Mouse (Mus musculus): ENCODE results near the gene Gm17387. TPM values are rescaled to one million over a fixed set of nuclear protein-coding genes. Genes with fewer than 3 reads are reported as not detected.

Gm17387 gene
- polyA plus RNA-seq, 1 experiment from 2014 or later = not detected

DNA sequence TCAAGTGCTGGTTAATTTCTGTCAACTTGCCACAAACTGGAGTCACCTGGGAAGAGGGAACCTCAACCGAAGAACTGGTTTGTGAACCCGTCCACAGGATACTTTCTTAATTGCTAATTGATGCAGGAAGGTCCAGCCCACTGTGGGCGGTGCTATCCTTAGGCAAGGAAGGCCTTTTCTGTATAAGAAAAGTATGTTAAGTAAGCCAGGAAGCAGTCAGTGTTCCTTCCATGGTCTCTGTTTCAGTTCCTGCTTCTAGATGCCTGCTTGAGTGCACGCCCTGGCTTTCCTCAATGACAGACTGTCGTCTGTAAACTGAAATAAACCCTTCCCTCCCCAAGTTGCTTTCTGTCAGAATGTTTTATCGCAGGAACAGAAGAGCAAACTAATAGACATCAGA is 28.0 kb downstream of the Gm17387 start:
- no peak overlapping the region for H3K9ac ChIP-seq
- WGBS = 83% methylated on average over 6 of the region's 6 CpGs
- ATAC-seq (ENCODE audit: borderline replicate concordance, extremely low read depth, low FRiP score, low TSS enrichment) = no peak

DNA sequence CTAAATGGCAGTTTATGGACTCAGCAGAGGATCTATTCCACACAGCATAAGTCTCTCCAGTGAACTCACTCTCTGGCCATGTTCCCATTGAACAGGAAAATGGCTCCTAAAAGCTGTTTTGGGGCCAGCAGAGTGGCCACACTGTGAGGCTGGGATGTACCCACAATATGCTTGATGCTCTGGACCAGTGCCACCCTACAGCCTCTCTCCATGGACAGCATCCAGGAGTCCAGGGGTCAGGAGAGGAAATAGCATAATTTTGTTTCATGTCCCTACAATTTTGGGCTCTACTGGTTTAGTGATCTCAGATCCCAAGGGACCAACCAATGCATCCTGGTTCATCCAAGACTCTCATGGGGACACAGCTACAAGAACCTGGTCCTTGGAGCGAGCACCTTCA is 28.6 kb downstream of the Gm17387 start:
- peaks cover 17% of the 10 kb centered on the region; the same call in 1 of the 2 replicates for H3K4me1 ChIP-seq
- no peak overlapping the region for H3K9ac ChIP-seq
- H3K27ac ChIP-seq = no peak overlapping the region
- no peak overlapping the region for H3K4me3 ChIP-seq
- no peak overlapping the region for H3K4me2 ChIP-seq
- H3K36me3 ChIP-seq = no peaks in the 10 kb centered on the region
- 91% methylated on average over 1 of the region's 1 CpGs for WGBS
- ATAC-seq (ENCODE audit: borderline replicate concordance, extremely low read depth, low FRiP score, low TSS enrichment) = no peak
- peaks cover 21% of the 10 kb centered on the region for H3K27me3 ChIP-seq
- H3K9me3 ChIP-seq = no peaks in the 10 kb centered on the region

More for the DNA sequence above, 28.0 kb downstream of the Gm17387 start:
- H3K9me3 ChIP-seq = no peaks in the 10 kb centered on the region
- peaks cover 17% of the 10 kb centered on the region; the same call in 1 of the 2 replicates for H3K4me1 ChIP-seq
- H3K36me3 ChIP-seq = no peaks in the 10 kb centered on the region
- H3K4me3 ChIP-seq = no peak overlapping the region
- H3K27me3 ChIP-seq = peaks cover 19% of the 10 kb centered on the region
- no peak overlapping the region for H3K4me2 ChIP-seq
- no peak overlapping the region for H3K27ac ChIP-seq

DNA sequence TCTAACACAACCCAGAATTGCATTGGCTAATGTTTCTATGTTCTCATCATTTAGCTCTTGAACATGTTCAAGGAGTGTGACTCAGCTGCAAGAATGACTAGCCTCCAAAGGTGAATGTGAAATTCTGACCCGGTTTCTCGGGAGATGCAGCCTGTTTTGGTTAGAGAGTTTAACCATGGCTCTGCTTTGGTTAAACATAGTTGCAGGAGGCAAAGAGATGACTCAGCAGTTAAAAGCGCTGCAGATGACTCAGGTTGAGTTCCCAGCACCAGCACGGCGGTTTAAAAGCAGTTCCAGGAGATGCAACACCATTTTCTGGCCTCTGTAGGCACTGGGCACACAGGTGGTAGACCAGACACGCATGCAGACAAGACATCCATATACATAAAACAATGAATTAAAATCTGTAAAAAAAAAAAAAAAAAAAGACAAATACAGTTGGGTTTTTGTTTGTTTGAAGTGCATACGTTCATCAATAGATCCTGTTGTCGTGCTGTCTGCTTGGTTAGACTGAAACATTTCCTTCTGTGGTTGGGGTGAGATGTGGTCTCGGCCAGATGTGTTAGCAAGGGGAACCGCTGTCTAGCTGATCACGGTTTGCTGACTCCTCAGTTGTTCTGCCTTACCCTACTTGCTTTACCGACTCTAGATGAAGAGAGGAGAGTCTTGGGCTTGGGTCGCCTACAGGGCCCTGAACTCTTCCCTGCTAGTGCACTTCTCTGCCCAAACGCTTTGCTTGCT is 29.8 kb downstream of the Gm17387 start:
- Histone ChIP-seq H3K9ac (no peak overlapping the region), H3K4me1 (peaks cover 17% of the 10 kb centered on the region; the same call in 1 of the 2 replicates), H3K27ac (no peak overlapping the region), H3K4me3 (no peak overlapping the region), H3K27me3 (peaks cover 21% of the 10 kb centered on the region), H3K36me3 (no peaks in the 10 kb centered on the region), H3K9me3 (no peaks in the 10 kb centered on the region), H3K4me2 (no peak overlapping the region)
- 86% methylated on average over 14 of the region's 14 CpGs for WGBS
- ATAC-seq (ENCODE audit: borderline replicate concordance, extremely low read depth, low FRiP score, low TSS enrichment) = no peak

DNA sequence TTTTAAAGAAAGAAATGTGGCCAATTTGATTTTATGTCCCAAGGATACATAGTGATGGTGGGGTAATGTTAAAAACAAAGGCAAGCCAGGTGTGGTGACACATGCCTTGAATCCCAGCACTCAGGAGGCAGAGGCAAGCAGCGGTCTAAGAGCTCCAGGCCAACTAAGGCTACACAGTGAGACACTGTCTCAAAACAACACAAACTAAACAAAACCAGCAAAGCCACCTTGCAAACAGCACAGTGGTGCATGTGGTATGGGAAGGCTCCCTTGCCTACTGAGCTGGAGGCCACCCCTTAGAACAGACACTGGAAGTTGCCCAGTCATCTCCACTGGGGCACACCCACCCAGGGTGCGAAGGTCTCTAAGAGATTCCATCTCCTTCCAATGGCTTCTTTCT is 31.0 kb downstream of the Gm17387 start:
- H3K4me3 ChIP-seq = peak overlapping the region; percentile 60

DNA sequence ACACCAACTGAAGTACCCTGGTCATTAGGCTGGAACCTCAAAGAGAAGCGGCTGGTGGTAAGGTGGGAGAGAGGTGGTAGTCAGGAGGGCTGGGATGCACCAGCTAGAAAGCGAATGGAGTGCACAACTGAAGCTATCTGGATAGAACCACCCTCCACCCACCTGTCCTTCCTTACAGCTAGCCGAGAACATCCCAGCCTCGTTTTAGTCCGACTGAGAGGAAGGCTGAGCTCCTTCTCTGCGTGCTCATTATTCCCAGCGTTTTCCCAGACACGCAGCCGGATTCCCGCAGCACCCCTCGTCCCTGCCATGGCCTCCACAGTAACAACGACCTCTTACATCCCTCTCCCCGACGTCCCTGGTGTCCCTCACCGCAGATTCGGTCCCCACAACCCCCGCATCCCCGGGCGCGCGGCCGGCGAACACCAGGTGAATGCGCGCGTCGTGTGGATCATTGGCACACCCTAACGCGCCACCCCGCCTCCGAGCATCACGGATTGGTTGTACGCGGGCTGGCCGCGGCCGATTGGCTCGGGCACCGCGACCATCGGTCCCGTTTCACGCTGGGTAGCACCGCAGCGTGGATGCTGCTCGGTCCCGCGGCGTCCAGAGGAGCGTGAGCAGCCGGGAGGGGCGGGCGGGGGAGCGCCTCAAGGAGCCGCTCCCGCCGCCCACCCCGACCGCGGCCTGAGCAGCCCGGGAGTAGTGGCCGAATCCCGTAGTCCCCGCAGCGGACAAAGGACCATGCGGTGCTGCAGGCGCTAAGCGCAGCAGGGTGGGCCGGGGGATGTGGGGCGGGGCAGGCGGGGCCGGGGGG is 31.7 kb downstream of the Gm17387 start, which contains the start of gene B4galnt4:
TSS of gene B4galnt4 (plus strand) at position 679 of the 817 bp plus-strand sequence.
- peaks cover 3% of the 10 kb centered on the region; the same call in 1 of the 2 replicates for H3K36me3 ChIP-seq
- peaks cover 17% of the 10 kb centered on the region; the same call in 1 of the 2 replicates for H3K4me1 ChIP-seq
- peak within 1 kb of the TSS; percentile 51 for H3K9ac ChIP-seq
- peaks cover 21% of the 10 kb centered on the region for H3K27me3 ChIP-seq
- 1% methylated on average over 69 of the region's 72 CpGs for WGBS
- H3K4me2 ChIP-seq = peak within 1 kb of the TSS; percentile 96
- H3K9me3 ChIP-seq = no peaks in the 10 kb centered on the region
- peak within 1 kb of the TSS; percentile 60 for H3K4me3 ChIP-seq
- no peak within 1 kb of the TSS for H3K27ac ChIP-seq
- ATAC-seq (ENCODE audit: borderline replicate concordance, extremely low read depth, low FRiP score, low TSS enrichment) = peak; percentile 89

More for the DNA sequence above, 31.0 kb downstream of the Gm17387 start:
- no peak for ATAC-seq (ENCODE audit: borderline replicate concordance, extremely low read depth, low FRiP score, low TSS enrichment)
- Histone ChIP-seq H3K9me3 (no peaks in the 10 kb centered on the region), H3K4me1 (peaks cover 17% of the 10 kb centered on the region; the same call in 1 of the 2 replicates), H3K36me3 (peaks cover 2% of the 10 kb centered on the region; the same call in 1 of the 2 replicates), H3K4me2 (peak overlapping the region; percentile 96), H3K9ac (no peak overlapping the region), H3K27ac (no peak overlapping the region), H3K27me3 (peaks cover 21% of the 10 kb centered on the region)
- WGBS = 67% methylated on average over 2 of the region's 2 CpGs

DNA sequence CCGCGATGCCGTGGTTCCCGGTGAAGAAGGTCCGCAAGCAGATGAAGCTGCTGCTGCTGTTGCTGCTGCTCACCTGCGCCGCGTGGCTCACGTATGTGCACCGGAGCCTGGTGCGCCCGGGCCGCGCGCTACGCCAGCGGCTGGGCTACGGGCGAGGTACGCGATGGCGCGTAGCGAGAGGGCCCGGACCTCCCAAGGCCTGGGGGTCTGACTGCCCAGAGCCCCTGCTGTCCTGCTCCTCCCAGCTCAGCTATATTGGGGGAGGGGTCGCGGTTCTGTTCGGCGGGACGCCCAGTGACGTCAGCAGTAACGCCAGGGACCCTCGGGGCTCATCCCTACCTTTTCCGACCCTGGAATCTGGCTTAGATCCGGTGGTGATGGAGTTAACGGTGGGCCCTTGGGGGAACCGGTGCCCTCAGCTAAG is 32.4 kb downstream of the Gm17387 start:
- under 1% methylated on average over 29 of the region's 37 CpGs for WGBS
- H3K27me3 ChIP-seq = peaks cover 21% of the 10 kb centered on the region
- peak overlapping the region; percentile 60 for H3K4me3 ChIP-seq
- peak overlapping the region; percentile 96 for H3K4me2 ChIP-seq
- H3K4me1 ChIP-seq = peaks cover 17% of the 10 kb centered on the region; the same call in 1 of the 2 replicates
- peaks cover 3% of the 10 kb centered on the region; the same call in 1 of the 2 replicates for H3K36me3 ChIP-seq
- H3K9me3 ChIP-seq = no peaks in the 10 kb centered on the region
- ATAC-seq (ENCODE audit: borderline replicate concordance, extremely low read depth, low FRiP score, low TSS enrichment) = peak; percentile 48; the same call in 1 of the 2 replicates
- H3K27ac ChIP-seq = no peak overlapping the region
- H3K9ac ChIP-seq = peak overlapping the region; percentile 51

DNA sequence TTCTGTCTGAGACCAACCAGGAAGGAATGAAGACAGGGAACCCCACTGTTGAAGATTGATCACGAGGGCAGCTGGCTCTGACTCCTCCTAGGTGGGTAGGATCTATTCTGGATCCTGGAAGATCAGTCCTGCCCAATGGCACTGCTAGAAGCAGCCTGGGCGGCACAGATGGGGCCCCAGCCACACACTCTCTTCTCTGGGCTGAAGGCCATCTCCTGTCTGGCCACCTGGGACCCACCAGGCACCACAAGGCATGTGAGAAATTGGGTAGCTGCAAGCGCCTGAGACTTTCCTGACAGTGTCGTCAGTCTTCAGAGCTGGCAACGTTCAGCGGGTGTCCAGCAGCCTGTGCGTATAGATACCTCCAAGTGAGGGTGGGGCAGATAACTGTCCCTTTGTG is 33.6 kb downstream of the Gm17387 start:
- Histone ChIP-seq H3K36me3 (peaks cover 3% of the 10 kb centered on the region; the same call in 1 of the 2 replicates), H3K9ac (no peak overlapping the region), H3K4me3 (no peak overlapping the region), H3K9me3 (no peaks in the 10 kb centered on the region), H3K27me3 (peaks cover 21% of the 10 kb centered on the region), H3K4me2 (no peak overlapping the region), H3K4me1 (peaks cover 17% of the 10 kb centered on the region; the same call in 1 of the 2 replicates), H3K27ac (no peak overlapping the region)
- WGBS = 72% methylated on average over 7 of the region's 7 CpGs
- no peak for ATAC-seq (ENCODE audit: borderline replicate concordance, extremely low read depth, low FRiP score, low TSS enrichment)

DNA sequence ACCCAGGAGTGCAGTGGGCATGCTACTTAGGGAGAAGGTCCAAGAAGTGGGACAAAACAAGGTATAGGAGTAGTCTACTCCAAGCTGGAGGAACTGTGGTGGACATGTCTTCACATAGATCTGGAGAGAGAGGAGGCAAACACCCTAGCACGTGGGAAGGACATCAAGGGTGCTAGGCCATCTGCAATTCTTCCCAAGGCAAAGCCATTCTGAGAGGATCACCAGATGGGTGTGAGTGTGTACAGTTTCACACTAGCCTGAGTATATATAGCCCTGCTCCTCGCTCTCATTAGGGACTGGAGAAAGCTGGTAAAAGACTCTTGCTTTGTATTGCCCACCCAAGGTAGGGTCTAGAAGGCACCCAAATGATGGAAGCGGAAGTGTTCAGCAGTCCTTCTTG is 34.4 kb downstream of the Gm17387 start:
- Histone ChIP-seq H3K27ac (no peak overlapping the region), H3K9me3 (no peaks in the 10 kb centered on the region), H3K9ac (no peak overlapping the region), H3K27me3 (peaks cover 22% of the 10 kb centered on the region), H3K4me2 (no peak overlapping the region), H3K4me1 (peaks cover 17% of the 10 kb centered on the region; the same call in 1 of the 2 replicates), H3K36me3 (peaks cover 3% of the 10 kb centered on the region; the same call in 1 of the 2 replicates), H3K4me3 (no peak overlapping the region)
- 88% methylated on average over 3 of the region's 3 CpGs for WGBS
- no peak for ATAC-seq (ENCODE audit: borderline replicate concordance, extremely low read depth, low FRiP score, low TSS enrichment)

DNA sequence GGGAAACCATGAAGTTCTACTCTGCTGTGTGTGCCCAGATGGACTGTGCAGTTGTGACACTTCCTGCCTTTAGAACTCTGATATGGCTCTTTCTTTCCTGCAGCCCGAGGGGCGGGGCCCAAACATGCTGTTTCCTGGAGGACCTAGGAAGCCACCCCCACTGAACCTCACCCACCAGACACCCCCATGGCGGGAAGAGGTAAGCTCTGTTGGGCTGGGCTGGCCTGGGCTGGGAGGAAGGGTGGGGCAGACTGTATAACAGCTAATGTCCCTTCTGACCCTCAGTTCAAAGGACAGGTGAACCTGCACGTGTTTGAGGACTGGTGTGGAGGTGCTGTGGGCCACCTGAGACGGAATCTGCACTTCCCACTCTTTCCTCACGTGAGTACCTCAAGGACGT is 35.2 kb downstream of the Gm17387 start:
- no peak overlapping the region for H3K27ac ChIP-seq
- no peak overlapping the region for H3K9ac ChIP-seq
- no peak for ATAC-seq (ENCODE audit: borderline replicate concordance, extremely low read depth, low FRiP score, low TSS enrichment)
- no peak overlapping the region for H3K4me2 ChIP-seq
- peaks cover 25% of the 10 kb centered on the region for H3K27me3 ChIP-seq
- H3K36me3 ChIP-seq = peaks cover 3% of the 10 kb centered on the region; the same call in 1 of the 2 replicates
- H3K4me3 ChIP-seq = no peak overlapping the region
- WGBS = 78% methylated on average over 7 of the region's 7 CpGs
- peaks cover 17% of the 10 kb centered on the region; the same call in 1 of the 2 replicates for H3K4me1 ChIP-seq
- no peaks in the 10 kb centered on the region for H3K9me3 ChIP-seq

DNA sequence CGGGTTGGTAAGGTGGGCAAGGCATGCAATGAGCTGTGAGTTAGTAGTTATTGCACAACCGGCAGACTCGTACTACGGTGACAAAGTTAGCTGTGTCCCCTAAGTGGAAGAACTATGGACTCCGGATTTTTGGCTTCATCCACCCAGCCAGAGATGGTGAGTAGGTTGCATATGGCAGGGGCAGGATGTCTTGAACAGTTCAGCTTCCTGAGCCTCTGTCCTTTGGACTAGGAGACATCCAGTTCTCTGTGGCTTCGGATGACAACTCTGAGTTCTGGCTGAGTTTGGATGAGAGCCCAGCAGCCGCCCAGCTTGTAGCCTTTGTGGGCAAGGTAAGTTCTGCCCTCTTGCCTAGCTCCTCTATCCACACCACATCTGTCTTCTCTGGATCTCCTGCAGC is 35.6 kb downstream of the Gm17387 start:
- no peak overlapping the region for H3K27ac ChIP-seq
- H3K4me3 ChIP-seq = no peak overlapping the region
- no peak for ATAC-seq (ENCODE audit: borderline replicate concordance, extremely low read depth, low FRiP score, low TSS enrichment)
- no peak overlapping the region for H3K4me2 ChIP-seq
- 89% methylated on average over 7 of the region's 7 CpGs for WGBS
- no peak overlapping the region for H3K9ac ChIP-seq
- H3K4me1 ChIP-seq = peaks cover 17% of the 10 kb centered on the region; the same call in 1 of the 2 replicates
- no peaks in the 10 kb centered on the region for H3K9me3 ChIP-seq
- H3K36me3 ChIP-seq = peaks cover 3% of the 10 kb centered on the region; the same call in 1 of the 2 replicates
- peaks cover 27% of the 10 kb centered on the region for H3K27me3 ChIP-seq

DNA sequence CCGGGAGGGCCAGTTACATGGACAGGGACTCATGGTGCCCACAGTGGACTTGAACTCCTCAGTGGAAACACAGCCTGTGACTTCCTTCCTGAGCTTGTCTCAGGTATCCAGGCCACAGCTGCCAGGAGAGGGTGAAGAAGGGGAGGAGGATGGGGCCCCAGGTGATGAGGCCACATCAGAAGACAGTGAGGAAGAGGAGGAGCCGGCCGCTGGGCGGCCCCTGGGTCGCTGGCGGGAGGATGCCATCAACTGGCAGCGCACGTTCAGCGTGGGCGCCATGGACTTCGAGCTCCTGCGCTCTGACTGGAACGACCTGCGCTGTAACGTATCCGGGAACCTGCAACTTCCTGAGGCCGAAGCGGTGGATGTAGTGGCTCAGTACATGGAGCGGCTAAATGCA is 39.4 kb downstream of the Gm17387 start:
- H3K9me3 ChIP-seq = no peaks in the 10 kb centered on the region
- H3K9ac ChIP-seq = no peak overlapping the region
- H3K4me3 ChIP-seq = no peak overlapping the region
- no peak overlapping the region for H3K27ac ChIP-seq
- WGBS = 66% methylated on average over 19 of the region's 19 CpGs
- peaks cover 35% of the 10 kb centered on the region for H3K27me3 ChIP-seq
- peaks cover 3% of the 10 kb centered on the region; the same call in 1 of the 2 replicates for H3K36me3 ChIP-seq
- no peak overlapping the region for H3K4me2 ChIP-seq
- H3K4me1 ChIP-seq = peaks cover 7% of the 10 kb centered on the region; the same call in 1 of the 2 replicates
- ATAC-seq (ENCODE audit: borderline replicate concordance, extremely low read depth, low FRiP score, low TSS enrichment) = no peak
